Mouse (Mus musculus): ENCODE results near the gene Psmg3. TPM values are rescaled to one million over a fixed set of nuclear protein-coding genes. Genes with fewer than 3 reads are reported as not detected.
A peak's percentile ranks its signal among the peaks of the same experiment; 100 is the strongest.

Psmg3 gene
- polyA plus RNA-seq, 1 experiment from 2014 or later = 90.0 TPM

DNA sequence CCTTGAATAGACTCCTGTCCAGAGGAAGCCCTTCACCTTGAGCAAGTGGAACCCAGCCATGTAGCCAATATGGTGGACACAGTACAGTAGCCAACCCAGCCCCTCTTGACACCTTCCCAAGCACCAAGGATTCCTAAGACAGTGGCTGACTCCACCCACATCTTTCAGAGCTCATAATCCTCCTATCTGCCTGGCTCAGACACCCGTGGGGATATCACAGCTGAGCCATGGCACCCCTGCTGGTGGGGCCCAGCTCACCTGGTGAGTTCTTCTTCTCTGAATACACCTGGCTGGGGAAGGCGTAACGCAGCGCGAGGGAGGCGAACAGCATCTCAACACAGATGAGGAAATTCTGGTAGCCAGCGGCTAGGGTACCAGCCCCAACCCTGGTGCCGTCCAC lies 20.8 kb downstream of the Psmg3 start:
- H3K27ac ChIP-seq (ENCODE audit: low read length) = no peak overlapping the region
- H3K4me3 ChIP-seq (replicated peaks; ENCODE audit: low read length) = no peak overlapping the region
- H3K27me3 ChIP-seq (replicated peaks; ENCODE audit: control insufficient read depth, insufficient read depth, low read length) = no peaks in the 10 kb centered on the region
- H3K4me1 ChIP-seq (replicated peaks; ENCODE audit: control insufficient read depth, insufficient read depth, low read length) = 0 out of 2 replicates have a peak, but pooled peaks cover 2% of the 10 kb centered on the region
- no peak for ATAC-seq
- H3K36me3 ChIP-seq (ENCODE audit: control insufficient read depth, insufficient read depth) = no peaks in the 10 kb centered on the region
- H3K9me3 ChIP-seq (ENCODE audit: control insufficient read depth, low read length) = no peaks in the 10 kb centered on the region; the same call in 1 of the 2 replicates
- no peak overlapping the region for H3K4me2 ChIP-seq (ENCODE audit: low read length)
- WGBS = 95% methylated on average over 8 of the region's 8 CpGs
- no peak overlapping the region for H3K9ac ChIP-seq (replicated peaks; ENCODE audit: low read depth, low read length)

DNA sequence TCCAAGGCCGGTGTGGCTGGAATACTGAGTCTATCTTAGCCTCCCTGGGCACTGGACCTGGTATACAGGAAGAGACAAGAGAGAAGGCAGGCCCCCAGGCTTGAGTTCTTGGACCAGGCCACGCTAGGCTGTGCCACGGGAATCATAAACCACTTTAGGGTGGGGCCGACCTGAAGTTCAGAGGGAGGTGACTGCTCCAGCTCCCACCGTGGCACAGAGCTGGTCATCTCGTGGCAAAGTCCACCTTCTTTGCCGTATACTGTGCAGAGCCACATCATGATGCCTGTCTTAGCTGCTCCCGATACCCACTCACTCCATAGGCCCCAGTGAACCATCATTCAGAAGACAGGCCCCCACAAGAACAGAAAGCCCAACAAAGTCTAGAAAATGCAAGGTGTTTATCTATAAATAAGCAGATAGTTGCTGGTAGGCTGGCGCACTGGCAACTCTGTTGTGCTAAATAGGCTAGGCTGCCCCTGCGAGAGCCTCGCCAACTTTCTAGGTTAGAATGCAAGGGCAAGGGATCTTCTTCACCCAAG lies 22.0 kb downstream of the Psmg3 start:
- H3K27me3 ChIP-seq (replicated peaks; ENCODE audit: control insufficient read depth, insufficient read depth, low read length) = no peaks in the 10 kb centered on the region
- H3K36me3 ChIP-seq (ENCODE audit: control insufficient read depth, insufficient read depth) = peaks cover 3% of the 10 kb centered on the region; the same call in 1 of the 2 replicates
- no peaks in the 10 kb centered on the region; the same call in 1 of the 2 replicates for H3K9me3 ChIP-seq (ENCODE audit: control insufficient read depth, low read length)
- no peak overlapping the region for H3K4me3 ChIP-seq (replicated peaks; ENCODE audit: low read length)
- 0 out of 2 replicates have a peak, but pooled peaks cover 2% of the 10 kb centered on the region for H3K4me1 ChIP-seq (replicated peaks; ENCODE audit: control insufficient read depth, insufficient read depth, low read length)
- ATAC-seq = no peak
- 89% methylated on average over 11 of the region's 11 CpGs for WGBS
- H3K4me2 ChIP-seq (ENCODE audit: low read length) = no peak overlapping the region
- H3K9ac ChIP-seq (replicated peaks; ENCODE audit: low read depth, low read length) = no peak overlapping the region
- no peak overlapping the region for H3K27ac ChIP-seq (ENCODE audit: low read length)

- no peak overlapping the region for H3K9ac ChIP-seq (replicated peaks; ENCODE audit: low read depth, low read length)
- WGBS = 9% methylated on average over 6 of the region's 6 CpGs
- no peak overlapping the region for H3K4me2 ChIP-seq (ENCODE audit: low read length)
- H3K27me3 ChIP-seq (replicated peaks; ENCODE audit: control insufficient read depth, insufficient read depth, low read length) = no peaks in the 10 kb centered on the region
- no peak overlapping the region for H3K27ac ChIP-seq (ENCODE audit: low read length)
- no peak for ATAC-seq
- H3K4me3 ChIP-seq (replicated peaks; ENCODE audit: low read length) = no peak overlapping the region
- peaks cover 3% of the 10 kb centered on the region; the same call in 1 of the 2 replicates for H3K36me3 ChIP-seq (ENCODE audit: control insufficient read depth, insufficient read depth)
- H3K9me3 ChIP-seq (ENCODE audit: control insufficient read depth, low read length) = no peaks in the 10 kb centered on the region
- H3K4me1 ChIP-seq (replicated peaks; ENCODE audit: control insufficient read depth, insufficient read depth, low read length) = peaks cover 4% of the 10 kb centered on the region
Measured at GRCm38 (mm10) chr5:139804107-139804551, 22.6 kb downstream of the Psmg3 start.

- peak; percentile 42; the same call in 1 of the 2 replicates for ATAC-seq
Measured at GRCm38 (mm10) chr5:139803601-139804102, 23.0 kb downstream of the Psmg3 start.

DNA sequence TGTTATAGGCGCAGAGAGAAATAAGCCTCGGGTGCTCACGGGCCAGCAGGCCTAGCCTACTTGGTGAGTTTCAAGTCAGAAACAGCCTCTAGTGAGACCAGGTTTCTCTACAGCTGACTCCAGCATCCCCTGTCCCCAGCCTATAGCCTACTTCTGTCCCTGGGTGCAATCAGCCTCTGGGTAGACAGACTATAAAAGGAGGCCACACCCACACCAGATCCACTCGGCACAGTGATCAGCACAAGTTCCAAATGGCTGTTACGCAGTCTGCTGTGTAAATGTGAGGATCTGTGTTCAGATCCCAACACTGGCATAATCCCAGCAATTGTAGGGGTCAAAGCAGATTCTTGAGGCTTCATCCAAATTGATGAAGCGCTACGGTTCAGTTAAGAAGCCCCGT lies 23.5 kb downstream of the Psmg3 start:
- Histone ChIP-seq H3K4me3 (replicated peaks; ENCODE audit: low read length) (no peak overlapping the region), H3K36me3 (ENCODE audit: control insufficient read depth, insufficient read depth) (peaks cover 3% of the 10 kb centered on the region; the same call in 1 of the 2 replicates), H3K27ac (ENCODE audit: low read length) (no peak overlapping the region), H3K9ac (replicated peaks; ENCODE audit: low read depth, low read length) (no peak overlapping the region), H3K4me1 (replicated peaks; ENCODE audit: control insufficient read depth, insufficient read depth, low read length) (peaks cover 14% of the 10 kb centered on the region), H3K27me3 (replicated peaks; ENCODE audit: control insufficient read depth, insufficient read depth, low read length) (no peaks in the 10 kb centered on the region), H3K9me3 (ENCODE audit: control insufficient read depth, low read length) (no peaks in the 10 kb centered on the region), H3K4me2 (ENCODE audit: low read length) (no peak overlapping the region)
- WGBS = 73% methylated on average over 8 of the region's 8 CpGs
- ATAC-seq = no peak

More at GRCm38 (mm10) chr5:139803601-139804102, 23.0 kb downstream of the Psmg3 start:
- Histone ChIP-seq H3K27ac (ENCODE audit: low read length) (no peak overlapping the region), H3K36me3 (ENCODE audit: control insufficient read depth, insufficient read depth) (peaks cover 3% of the 10 kb centered on the region; the same call in 1 of the 2 replicates), H3K4me2 (ENCODE audit: low read length) (no peak overlapping the region), H3K4me1 (replicated peaks; ENCODE audit: control insufficient read depth, insufficient read depth, low read length) (peaks cover 9% of the 10 kb centered on the region), H3K9me3 (ENCODE audit: control insufficient read depth, low read length) (no peaks in the 10 kb centered on the region), H3K27me3 (replicated peaks; ENCODE audit: control insufficient read depth, insufficient read depth, low read length) (no peaks in the 10 kb centered on the region), H3K9ac (replicated peaks; ENCODE audit: low read depth, low read length) (no peak overlapping the region), H3K4me3 (replicated peaks; ENCODE audit: low read length) (no peak overlapping the region)
- WGBS = 5% methylated on average over 12 of the region's 12 CpGs

DNA sequence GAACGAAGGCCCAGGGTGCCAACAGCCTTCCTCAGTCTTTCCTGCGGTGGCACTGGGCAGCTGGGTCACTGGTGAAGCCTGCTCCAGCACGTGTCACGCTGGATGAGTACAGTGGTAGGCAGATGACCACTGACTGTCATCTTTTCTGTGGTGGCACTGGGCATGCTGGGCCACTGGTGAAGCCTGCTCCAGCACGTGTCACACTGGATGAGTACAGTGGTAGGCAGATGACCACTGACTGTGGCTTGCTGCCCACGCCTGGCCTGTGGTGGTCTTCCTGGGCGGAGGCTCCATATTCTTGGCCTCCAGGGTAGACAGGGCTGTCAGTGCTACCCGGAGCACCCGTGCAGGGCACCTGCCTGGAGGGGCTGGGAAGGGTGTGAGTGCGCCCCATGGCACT lies 24.8 kb downstream of the Psmg3 start:
- no peak overlapping the region for H3K4me3 ChIP-seq (replicated peaks; ENCODE audit: low read length)
- ATAC-seq = no peak
- no peak overlapping the region for H3K4me2 ChIP-seq (ENCODE audit: low read length)
- H3K27ac ChIP-seq (ENCODE audit: low read length) = no peak overlapping the region
- H3K9me3 ChIP-seq (ENCODE audit: control insufficient read depth, low read length) = no peaks in the 10 kb centered on the region
- WGBS = 90% methylated on average over 10 of the region's 10 CpGs
- H3K9ac ChIP-seq (replicated peaks; ENCODE audit: low read depth, low read length) = no peak overlapping the region
- peaks cover 3% of the 10 kb centered on the region; the same call in 1 of the 2 replicates for H3K36me3 ChIP-seq (ENCODE audit: control insufficient read depth, insufficient read depth)
- peaks cover 27% of the 10 kb centered on the region for H3K4me1 ChIP-seq (replicated peaks; ENCODE audit: control insufficient read depth, insufficient read depth, low read length)
- H3K27me3 ChIP-seq (replicated peaks; ENCODE audit: control insufficient read depth, insufficient read depth, low read length) = no peaks in the 10 kb centered on the region

- WGBS = 95% methylated on average over 8 of the region's 8 CpGs
- no peak overlapping the region for H3K4me2 ChIP-seq (ENCODE audit: low read length)
- no peak overlapping the region for H3K27ac ChIP-seq (ENCODE audit: low read length)
- no peaks in the 10 kb centered on the region for H3K27me3 ChIP-seq (replicated peaks; ENCODE audit: control insufficient read depth, insufficient read depth, low read length)
- no peak for ATAC-seq
- H3K4me1 ChIP-seq (replicated peaks; ENCODE audit: control insufficient read depth, insufficient read depth, low read length) = peaks cover 33% of the 10 kb centered on the region
- no peak overlapping the region for H3K4me3 ChIP-seq (replicated peaks; ENCODE audit: low read length)
- peaks cover 3% of the 10 kb centered on the region; the same call in 1 of the 2 replicates for H3K36me3 ChIP-seq (ENCODE audit: control insufficient read depth, insufficient read depth)
- H3K9me3 ChIP-seq (ENCODE audit: control insufficient read depth, low read length) = no peaks in the 10 kb centered on the region
- H3K9ac ChIP-seq (replicated peaks; ENCODE audit: low read depth, low read length) = no peak overlapping the region
Measured at GRCm38 (mm10) chr5:139801231-139801630, 25.5 kb downstream of the Psmg3 start.

- no peak for ATAC-seq
- H3K27me3 ChIP-seq (replicated peaks; ENCODE audit: control insufficient read depth, insufficient read depth, low read length) = no peaks in the 10 kb centered on the region
- H3K4me2 ChIP-seq (ENCODE audit: low read length) = no peak overlapping the region
- WGBS = 88% methylated on average over 33 of the region's 33 CpGs
- no peak overlapping the region for H3K4me3 ChIP-seq (replicated peaks; ENCODE audit: low read length)
- no peak overlapping the region for H3K27ac ChIP-seq (ENCODE audit: low read length)
- H3K4me1 ChIP-seq (replicated peaks; ENCODE audit: control insufficient read depth, insufficient read depth, low read length) = peaks cover 37% of the 10 kb centered on the region
- H3K36me3 ChIP-seq (ENCODE audit: control insufficient read depth, insufficient read depth) = peaks cover 3% of the 10 kb centered on the region; the same call in 1 of the 2 replicates
- no peaks in the 10 kb centered on the region for H3K9me3 ChIP-seq (ENCODE audit: control insufficient read depth, low read length)
- no peak overlapping the region for H3K9ac ChIP-seq (replicated peaks; ENCODE audit: low read depth, low read length)
Measured at GRCm38 (mm10) chr5:139799801-139800590, 26.7 kb downstream of the Psmg3 start.

- Histone ChIP-seq H3K4me3 (replicated peaks; ENCODE audit: low read length) (no peak overlapping the region), H3K27ac (ENCODE audit: low read length) (no peak overlapping the region), H3K9me3 (ENCODE audit: control insufficient read depth, low read length) (no peaks in the 10 kb centered on the region), H3K36me3 (ENCODE audit: control insufficient read depth, insufficient read depth) (peaks cover 3% of the 10 kb centered on the region; the same call in 1 of the 2 replicates), H3K9ac (replicated peaks; ENCODE audit: low read depth, low read length) (no peak overlapping the region; the same call in 1 of the 2 replicates), H3K27me3 (replicated peaks; ENCODE audit: control insufficient read depth, insufficient read depth, low read length) (no peaks in the 10 kb centered on the region), H3K4me1 (replicated peaks; ENCODE audit: control insufficient read depth, insufficient read depth, low read length) (peaks cover 37% of the 10 kb centered on the region), H3K4me2 (ENCODE audit: low read length) (peak overlapping the region; percentile 79)
- 88% methylated on average over 9 of the region's 9 CpGs for WGBS
- no peak for ATAC-seq
Measured at GRCm38 (mm10) chr5:139799041-139799440, 27.6 kb downstream of the Psmg3 start.

Measured in forebrain, embryonic 16.5 days (tissue).